Mouse (Mus musculus): ENCODE data around the gene Tmco4. TPM values are rescaled to one million over a fixed set of nuclear protein-coding genes. Genes with fewer than 3 reads are reported as not detected.

Tmco4 gene
- polyA plus RNA-seq, 1 experiment, result 15.1 TPM

- Histone ChIP-seq H3K4me3 (replicated peaks; ENCODE audit: extremely low read depth, low read depth, low read length) (no peak overlapping the region), H3K4me1 (ENCODE audit: control insufficient read depth, insufficient read depth, low read length) (no peaks in the 10 kb centered on the region)
- WGBS, result 88% methylated on average over 7 of the region's 7 CpGs
- no peak for DNase-seq
- TF ChIP-seq CTCF (IDR thresholded peaks at IDR 0.05; ENCODE audit: insufficient read depth, low read length), result no peak
- TF ChIP-seq POLR2A (IDR thresholded peaks at IDR 0.05; ENCODE audit: borderline replicate concordance, extremely low read depth, low read depth, low read length), result no peak
These were observed 107.6 kb downstream of the Tmco4 start for GRCm38 (mm10) chr4:139080259-139080658.

GRCm38 (mm10) chr4:139081270-139081931 lies 108.7 kb downstream of the Tmco4 start:
- no peak overlapping the region for H3K4me3 ChIP-seq (replicated peaks; ENCODE audit: extremely low read depth, low read depth, low read length)
- H3K4me1 ChIP-seq (ENCODE audit: control insufficient read depth, insufficient read depth, low read length), result no peaks in the 10 kb centered on the region
- TF ChIP-seq POLR2A (IDR thresholded peaks at IDR 0.05; ENCODE audit: borderline replicate concordance, extremely low read depth, low read depth, low read length), result no peak
- no peak for TF ChIP-seq CTCF (IDR thresholded peaks at IDR 0.05; ENCODE audit: insufficient read depth, low read length)
- DNase-seq, result no peak
- WGBS, result 70% methylated on average over 18 of the region's 18 CpGs

- WGBS, result 36% methylated on average over 12 of the region's 12 CpGs
- Histone ChIP-seq H3K4me1 (ENCODE audit: control insufficient read depth, insufficient read depth, low read length) (no peaks in the 10 kb centered on the region; the same call in 1 of the 2 replicates), H3K4me3 (replicated peaks; ENCODE audit: extremely low read depth, low read depth, low read length) (no peak overlapping the region)
- TF ChIP-seq POLR2A (IDR thresholded peaks at IDR 0.05; ENCODE audit: borderline replicate concordance, extremely low read depth, low read depth, low read length), result no peak
- no peak for TF ChIP-seq CTCF (IDR thresholded peaks at IDR 0.05; ENCODE audit: insufficient read depth, low read length)
- DNase-seq, result no peak
These were observed 110.3 kb downstream of the Tmco4 start for GRCm38 (mm10) chr4:139082790-139083564.

DNA sequence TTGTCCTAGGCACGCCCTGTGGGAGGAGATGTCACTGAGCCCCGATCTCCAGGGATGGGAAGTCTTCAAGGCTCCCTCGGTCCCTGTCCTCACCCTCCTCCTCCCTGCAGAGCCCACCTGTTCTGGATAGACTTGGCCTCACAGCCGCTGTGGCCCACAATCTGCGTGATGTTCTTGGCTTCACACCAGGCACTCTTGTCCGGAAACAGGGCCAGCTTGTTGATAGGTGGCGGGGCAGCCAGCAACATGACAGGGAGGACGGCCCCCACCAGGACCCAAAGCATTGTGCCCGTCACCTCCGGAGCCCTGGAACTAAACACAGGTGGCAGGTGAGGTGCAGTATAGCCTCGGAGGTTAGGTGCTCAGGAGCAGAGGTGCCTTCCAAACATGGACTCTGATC lies 112.6 kb downstream of the Tmco4 start:
- TF ChIP-seq POLR2A (IDR thresholded peaks at IDR 0.05; ENCODE audit: borderline replicate concordance, extremely low read depth, low read depth, low read length) (no peak), CTCF (IDR thresholded peaks at IDR 0.05; ENCODE audit: insufficient read depth, low read length) (no peak)
- no peak for DNase-seq
- Histone ChIP-seq H3K4me1 (ENCODE audit: control insufficient read depth, insufficient read depth, low read length) (no peaks in the 10 kb centered on the region; the same call in 1 of the 2 replicates), H3K4me3 (replicated peaks; ENCODE audit: extremely low read depth, low read depth, low read length) (no peak overlapping the region)
- WGBS, result 70% methylated on average over 11 of the region's 11 CpGs

GRCm38 (mm10) chr4:139086037-139086436 lies 113.3 kb downstream of the Tmco4 start:
- TF ChIP-seq CTCF (IDR thresholded peaks at IDR 0.05; ENCODE audit: insufficient read depth, low read length) (peak; percentile 45; the same call in 1 of the 2 replicates), POLR2A (IDR thresholded peaks at IDR 0.05; ENCODE audit: borderline replicate concordance, extremely low read depth, low read depth, low read length) (no peak)
- Histone ChIP-seq H3K4me1 (ENCODE audit: control insufficient read depth, insufficient read depth, low read length) (peaks cover 2% of the 10 kb centered on the region), H3K4me3 (replicated peaks; ENCODE audit: extremely low read depth, low read depth, low read length) (no peak overlapping the region)
- peak; percentile 81 for DNase-seq
- 10% methylated on average over 5 of the region's 5 CpGs for WGBS

DNA sequence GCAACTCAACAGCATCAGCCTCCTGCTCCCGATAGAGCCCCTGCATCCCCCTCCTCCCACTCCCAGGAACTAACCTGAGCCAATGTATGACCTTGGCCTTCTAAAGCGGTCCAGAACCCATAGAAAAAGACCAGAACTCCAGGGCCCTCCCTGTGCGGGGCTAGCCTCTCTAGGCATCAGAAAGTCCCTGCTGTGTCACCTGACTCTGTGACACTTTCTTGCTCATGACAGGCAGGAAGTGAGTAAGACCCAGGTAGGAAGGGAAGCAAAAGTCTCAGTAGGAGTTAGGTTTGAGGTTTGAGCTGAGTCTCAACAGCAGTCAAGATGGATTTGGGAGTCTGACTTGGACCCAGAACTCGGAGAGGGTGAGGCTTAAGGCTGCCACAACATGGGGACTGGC lies 114.3 kb downstream of the Tmco4 start:
- TF ChIP-seq CTCF (IDR thresholded peaks at IDR 0.05; ENCODE audit: insufficient read depth, low read length), result no peak
- no peak for TF ChIP-seq POLR2A (IDR thresholded peaks at IDR 0.05; ENCODE audit: borderline replicate concordance, extremely low read depth, low read depth, low read length)
- WGBS, result 73% methylated on average over 4 of the region's 4 CpGs
- Histone ChIP-seq H3K4me1 (ENCODE audit: control insufficient read depth, insufficient read depth, low read length) (peaks cover 2% of the 10 kb centered on the region), H3K4me3 (replicated peaks; ENCODE audit: extremely low read depth, low read depth, low read length) (no peak overlapping the region)
- no peak for DNase-seq

GRCm38 (mm10) chr4:139088982-139089671 lies 116.4 kb downstream of the Tmco4 start:
- DNase-seq, result no peak
- TF ChIP-seq POLR2A (IDR thresholded peaks at IDR 0.05; ENCODE audit: borderline replicate concordance, extremely low read depth, low read depth, low read length), result no peak
- no peak for TF ChIP-seq CTCF (IDR thresholded peaks at IDR 0.05; ENCODE audit: insufficient read depth, low read length)

DNA sequence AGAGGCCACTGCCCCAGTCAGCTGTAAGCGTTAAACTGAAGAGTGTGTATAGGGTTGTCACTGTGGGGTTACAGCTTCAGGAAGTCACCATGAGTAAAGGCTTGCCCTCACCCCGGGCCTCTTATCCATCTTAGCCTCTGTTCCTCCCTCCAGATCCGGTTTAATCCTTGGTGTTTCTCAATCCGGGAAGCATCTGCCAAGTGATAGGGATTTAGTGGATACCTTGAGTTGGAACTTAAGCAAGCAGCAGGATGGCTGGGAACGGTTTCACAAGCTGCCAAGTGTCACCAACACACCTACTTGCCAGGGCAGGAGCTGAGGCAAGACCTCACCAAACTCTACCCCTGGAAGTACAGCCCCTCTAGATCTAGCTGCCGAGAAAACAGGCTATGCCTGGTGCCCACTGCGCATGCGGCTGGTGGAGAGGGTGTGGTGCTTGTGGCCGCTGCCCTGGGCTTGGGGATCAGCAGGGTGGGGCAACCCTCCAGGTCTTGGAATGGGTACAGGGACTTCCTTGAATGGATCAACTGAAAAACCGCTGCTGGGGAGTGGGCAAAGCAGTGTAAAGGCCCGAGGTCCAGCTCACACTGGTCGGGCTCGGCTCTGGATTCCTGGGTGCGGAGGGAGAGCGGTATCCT lies 117.7 kb downstream of the Tmco4 start:
- Histone ChIP-seq H3K4me1 (ENCODE audit: control insufficient read depth, insufficient read depth, low read length) (peaks cover 2% of the 10 kb centered on the region), H3K4me3 (replicated peaks; ENCODE audit: extremely low read depth, low read depth, low read length) (peak overlapping the region; percentile 19)
- WGBS, result 56% methylated on average over 15 of the region's 15 CpGs
- TF ChIP-seq POLR2A (IDR thresholded peaks at IDR 0.05; ENCODE audit: borderline replicate concordance, extremely low read depth, low read depth, low read length), result no peak
- peak; percentile 42 for DNase-seq

More at GRCm38 (mm10) chr4:139088982-139089671, 116.4 kb downstream of the Tmco4 start:
- Histone ChIP-seq H3K4me1 (ENCODE audit: control insufficient read depth, insufficient read depth, low read length) (peaks cover 2% of the 10 kb centered on the region), H3K4me3 (replicated peaks; ENCODE audit: extremely low read depth, low read depth, low read length) (no peak overlapping the region)
- 63% methylated on average over 9 of the region's 9 CpGs for WGBS

GRCm38 (mm10) chr4:139091066-139091465 lies 118.4 kb downstream of the Tmco4 start:
- Histone ChIP-seq H3K4me3 (replicated peaks; ENCODE audit: extremely low read depth, low read depth, low read length) (peak overlapping the region; percentile 49), H3K4me1 (ENCODE audit: control insufficient read depth, insufficient read depth, low read length) (peaks cover 8% of the 10 kb centered on the region)
- DNase-seq, result no peak
- TF ChIP-seq POLR2A (IDR thresholded peaks at IDR 0.05; ENCODE audit: borderline replicate concordance, extremely low read depth, low read depth, low read length), result no peak
- TF ChIP-seq CTCF (IDR thresholded peaks at IDR 0.05; ENCODE audit: insufficient read depth, low read length), result no peak
- 61% methylated on average over 7 of the region's 7 CpGs for WGBS
